Mouse (Mus musculus) CH12.LX (cell line): ENCODE data around the gene Lgals7. TPM values are rescaled to one million over a fixed set of nuclear protein-coding genes. Genes with fewer than 3 reads are reported as not detected.

Source experiments
- DNase-seq: peaks from one replicate; pipeline ENCODE4 v3.0.0-alpha.2; 2013; ENCODE audit errors: extremely low read depth
- H3K27ac ChIP-seq: 2 replicates; pipeline ENCODE4 v1.5.1; 2012; ENCODE audit warnings: low read depth, mild to moderate bottlenecking, control low read depth, moderate library complexity; ENCODE audit not compliant: insufficient read depth
- H3K27me3 ChIP-seq: replicated peaks from 2 replicates; pipeline ENCODE3; 2012; ENCODE audit warnings: inconsistent platforms
- H3K36me3 ChIP-seq, 2 experiments: replicated peaks in 1 of 2; 2 replicates each; pipeline versions ENCODE3 to v1.6.1; 2012; ENCODE audit warnings: inconsistent platforms in 1 of 2, low read length in 1 of 2, mild to moderate bottlenecking in 1 of 2, mixed read lengths in 1 of 2, moderate library complexity in 1 of 2; ENCODE audit not compliant: control insufficient read depth in 1 of 2, insufficient read depth in 1 of 2
- H3K4me1 ChIP-seq, 2 experiments: 2 replicates each; pipeline ENCODE4 v1.6.1; 2012; ENCODE audit warnings: inconsistent platforms in 1 of 2, moderate library complexity in 1 of 2; ENCODE audit not compliant: insufficient read depth in 2 of 2, control insufficient read depth in 1 of 2
- H3K4me2 ChIP-seq: 2 replicates; pipeline ENCODE4 v1.6.1; 2012; ENCODE audit warnings: low read depth, mild to moderate bottlenecking, control low read depth; ENCODE audit not compliant: poor library complexity, insufficient read depth, severe bottlenecking
- H3K4me3 ChIP-seq, 3 experiments: fragments of 150-350 bp in 1 of 3; sonication (generic) in 1 of 3; replicated peaks in 1 of 3; 2 replicates each; pipeline versions ENCODE3 to v1.5.1; 2011 to 2012; ENCODE audit warnings: low read depth in 2 of 3, low read length in 2 of 3, mild to moderate bottlenecking in 2 of 3, moderate library complexity in 2 of 3, control low read depth in 1 of 3, improper control_type of control experiment in 1 of 3, inconsistent platforms in 1 of 3, mixed read lengths in 1 of 3; ENCODE audit not compliant: poor library complexity in 1 of 3
- H3K79me2 ChIP-seq: replicated peaks from 2 replicates; pipeline ENCODE4 v1.6.1; 2012; ENCODE audit warnings: mild to moderate bottlenecking, moderate library complexity; ENCODE audit not compliant: control insufficient read depth, poor library complexity, insufficient read depth, severe bottlenecking; ENCODE audit errors: extremely low read depth
- H3K9ac ChIP-seq: 2 replicates; pipeline ENCODE4 v1.6.1; 2012; ENCODE audit warnings: low read depth, mild to moderate bottlenecking, control low read depth, moderate library complexity; ENCODE audit not compliant: insufficient read depth
- H3K9me3 ChIP-seq: replicated peaks from 2 replicates; pipeline ENCODE3; 2012; ENCODE audit warnings: low read length, inconsistent platforms, mixed read lengths
- CHD2 ChIP-seq: IDR thresholded peaks from 2 replicates; pipeline ENCODE4 v1.6.1; 2011; ENCODE audit warnings: low read length, improper control_type of control experiment
- CTCF ChIP-seq, 2 experiments: IDR thresholded peaks in 1 of 2; conservative IDR thresholded peaks in 1 of 2; 2 replicates each; pipeline ENCODE4 v1.5.1; 2011 to 2012; ENCODE audit warnings: low read depth in 2 of 2, low read length in 2 of 2, improper control_type of control experiment in 1 of 2, inconsistent platforms in 1 of 2, mild to moderate bottlenecking in 1 of 2, moderate library complexity in 1 of 2
- E2F4 ChIP-seq: IDR thresholded peaks from 2 replicates; pipeline ENCODE4 v1.6.1; 2011; ENCODE audit warnings: low read depth, low read length, improper control_type of control experiment; ENCODE audit not compliant: insufficient replicate concordance
- ETS1 ChIP-seq: conservative IDR thresholded peaks from 2 replicates; pipeline ENCODE4 v1.6.1; 2012; ENCODE audit warnings: low read depth, mild to moderate bottlenecking, inconsistent platforms, low read length, improper control_type of control experiment, moderate library complexity
- JUND ChIP-seq: conservative IDR thresholded peaks from 2 replicates; pipeline ENCODE4 v1.6.1; 2011; ENCODE audit warnings: low read depth, low read length, improper control_type of control experiment
- MAFK ChIP-seq: IDR thresholded peaks from 2 replicates; pipeline ENCODE4 v1.6.1; 2011; ENCODE audit warnings: low read length, improper control_type of control experiment; ENCODE audit not compliant: insufficient replicate concordance
- MAX ChIP-seq: IDR thresholded peaks from 2 replicates; pipeline ENCODE4 v1.6.1; 2011; ENCODE audit warnings: low read length, improper control_type of control experiment
- MAZ ChIP-seq: IDR thresholded peaks from 2 replicates; pipeline ENCODE4 v1.6.1; 2012; ENCODE audit warnings: low read depth, mild to moderate bottlenecking, inconsistent platforms, low read length, improper control_type of control experiment, moderate library complexity
- MYC ChIP-seq: IDR thresholded peaks from 2 replicates; pipeline ENCODE4 v1.6.1; 2011; ENCODE audit warnings: low read depth, mild to moderate bottlenecking, improper control_type of control experiment, low read length
- NELFE ChIP-seq: IDR thresholded peaks from 2 replicates; pipeline ENCODE4 v1.6.1; 2011; ENCODE audit warnings: low read depth, low read length, improper control_type of control experiment
- NRF1 ChIP-seq: IDR thresholded peaks from 2 replicates; pipeline ENCODE4 v1.6.1; 2014; ENCODE audit warnings: low read depth, mild to moderate bottlenecking, inconsistent platforms, low read length, improper control_type of control experiment, moderate library complexity
- PAX5 ChIP-seq: IDR thresholded peaks from 2 replicates; pipeline ENCODE4 v1.6.1; 2012; ENCODE audit warnings: low read length, inconsistent platforms, mixed read lengths
- POLR2AphosphoS2 ChIP-seq: IDR thresholded peaks from 2 replicates; pipeline ENCODE4 v1.6.1; 2011; ENCODE audit warnings: low read depth, low read length, improper control_type of control experiment
- RCOR1 ChIP-seq: conservative IDR thresholded peaks from 2 replicates; pipeline ENCODE4 v1.6.1; 2012; ENCODE audit warnings: low read depth, mild to moderate bottlenecking, inconsistent platforms, low read length, improper control_type of control experiment
- USF1 ChIP-seq: IDR thresholded peaks from 2 replicates; pipeline ENCODE4 v1.6.1; 2014; ENCODE audit warnings: low read depth, mild to moderate bottlenecking, inconsistent platforms, low read length, improper control_type of control experiment
- USF2 ChIP-seq: conservative IDR thresholded peaks from 2 replicates; pipeline ENCODE4 v1.6.1; 2011; ENCODE audit warnings: low read depth, low read length, improper control_type of control experiment
- ZC3H11A ChIP-seq: IDR thresholded peaks from 2 replicates; pipeline ENCODE4 v1.6.1; 2012; ENCODE audit warnings: low read depth, mild to moderate bottlenecking, inconsistent platforms, low read length, improper control_type of control experiment
- ZKSCAN1 ChIP-seq: IDR thresholded peaks from 2 replicates; pipeline ENCODE4 v1.6.1; 2012; ENCODE audit warnings: low read depth, inconsistent platforms, low read length, improper control_type of control experiment, borderline replicate concordance
- ZNF384 ChIP-seq: IDR thresholded peaks from 2 replicates; pipeline ENCODE4 v1.6.1; 2012; ENCODE audit warnings: low read depth, low read length, improper control_type of control experiment, inconsistent platforms
- dilution Hi-C: fragments of 300-500 bp; cut with MboI; formaldehyde crosslinking; loops from 2 replicates; pipeline ENCODE4 v1.14.3; 2020; ENCODE audit warnings: low sequenced_read_pairs; ENCODE audit not compliant: extremely low pct_unique_long_range_greater_than_20kb, extremely low pct_ligation_motif_present
- in situ Hi-C: fragments of 300-500 bp; cut with MboI; formaldehyde crosslinking; loops from 3 replicates; pipeline ENCODE4 v1.14.3; 2019; ENCODE audit warnings: low sequenced_read_pairs, low pct_ligation_motif_present, low pct_unique_long_range_greater_than_20kb, mixed read lengths
- polyA plus RNA-seq: library from polyadenylated mRNA; unstranded; fragments of >175 nt; gene quantifications from 2 replicates; pipeline ENCODE4 v1.2.1, GENCODE M21; 2012; ENCODE audit warnings: low read depth; ENCODE audit not compliant: insufficient read length
- total RNA-seq, 2 experiments: library from RNA; depleted of rRNA; stranded (reverse); fragments of 300-350 nt in 1 of 2; fragments of >200 nt in 1 of 2; gene quantifications; 2 replicates each; pipeline ENCODE4 v1.2.3; 2012 to 2014

Lgals7 gene
- total and polyA plus RNA-seq, 3 experiments = not detected

- Histone ChIP-seq H3K9ac (no peak overlapping the region), H3K4me2 (no peak overlapping the region), H3K27me3 (no peaks in the 10 kb centered on the region), H3K4me1 (peaks cover 29 to 68% of the 10 kb centered on the region in 2 experiments), H3K27ac (peak overlapping the region; percentile 61), H3K36me3 (peaks cover 41 to 49% of the 10 kb centered on the region in 2 experiments), H3K4me3 (no peak overlapping the region), H3K9me3 (no peaks in the 10 kb centered on the region), H3K79me2 (peaks cover 12% of the 10 kb centered on the region)
- dilution Hi-C loops = no loop called here
- no peak for DNase-seq
- TF ChIP-seq MYC (no peak), PAX5 (no peak), USF2 (no peak), JUND (no peak), POLR2AphosphoS2 (peak; percentile 99), MAFK (no peak), ZNF384 (no peak), USF1 (no peak), RCOR1 (no peak), ETS1 (no peak), MAZ (0 out of 2 replicates have a peak, but pooled peaks have one; percentile 31), CHD2 (peak; percentile 40), ZC3H11A (no peak), E2F4 (no peak), CTCF (conservative IDR thresholded peaks at IDR 0.05 in 1 of 2, IDR thresholded peaks at IDR 0.05 in 1 of 2; ENCODE audit: low read depth in 2 of 2, low read length in 2 of 2) (no peak), NRF1 (no peak), ZKSCAN1 (no peak), MAX (no peak)
- in situ Hi-C loops = no loop called here
Measured at GRCm38 (mm10) chr7:28822993-28823903, 40.4 kb upstream of the Lgals7 start.

GRCm38 (mm10) chr7:28823932-28824331 is 39.7 kb upstream of the Lgals7 start:
- Histone ChIP-seq H3K4me3 (no peak overlapping the region), H3K4me1 (peaks cover 27 to 67% of the 10 kb centered on the region in 2 experiments), H3K79me2 (0 out of 2 replicates have a peak, but pooled peaks cover 8% of the 10 kb centered on the region), H3K9ac (no peak overlapping the region), H3K9me3 (no peaks in the 10 kb centered on the region), H3K36me3 (peaks cover 36 to 46% of the 10 kb centered on the region in 2 experiments), H3K27me3 (no peaks in the 10 kb centered on the region), H3K27ac (no peak overlapping the region; the same call in 1 of the 2 replicates), H3K4me2 (no peak overlapping the region)
- no peak for DNase-seq
- no peak for TF ChIP-seq NELFE
- peak; percentile 87 for TF ChIP-seq ZNF384
- dilution Hi-C loops (no loop called here), in situ Hi-C loops (no loop called here)
